Mouse (Mus musculus) liver, embryonic 14.5 days (tissue): ENCODE results near the gene Parva.

Experiments
- CTCF ChIP-seq: IDR thresholded peaks from 2 replicates; pipeline ENCODE4 v1.5.1; 2016; ENCODE audit warnings: antibody characterized with exemption, low read depth, control low read depth
- EP300 ChIP-seq: IDR thresholded peaks from 2 replicates; pipeline ENCODE4 v1.6.1; 2016; ENCODE audit warnings: antibody characterized with exemption, low read depth

DNA sequence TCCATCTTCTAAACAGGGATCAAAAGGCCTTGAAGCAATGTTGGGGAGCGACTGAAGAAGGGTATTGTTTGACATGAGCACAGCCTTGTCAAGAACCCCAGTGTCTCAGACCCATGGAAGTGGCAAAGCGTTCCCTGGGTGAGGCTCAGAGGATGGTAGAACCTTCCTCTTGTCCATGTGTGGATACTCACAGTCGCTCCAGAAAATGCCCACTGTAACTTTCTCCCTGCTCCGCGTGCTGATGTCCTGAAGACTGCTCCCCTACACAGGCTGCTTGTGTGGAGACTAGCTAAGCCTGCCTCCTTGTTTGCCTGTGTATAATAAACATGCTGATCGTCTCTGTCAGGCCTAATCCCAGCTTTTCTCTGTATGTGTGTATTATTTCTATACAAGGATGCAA lies 27.1 kb downstream of the Parva start:
- no peak for TF ChIP-seq EP300
- TF ChIP-seq CTCF: no peak
